Mouse (Mus musculus) gastrocnemius, postnatal 36 days (tissue): ENCODE results near the gene Kcnb1. TPM values are rescaled to one million over a fixed set of nuclear protein-coding genes. Genes with fewer than 3 reads are reported as not detected.

Experiments
- DNase-seq, 2 experiments: peaks; one replicate each; pipeline ENCODE4 v3.0.0; 2022
- intact Hi-C: fragments of 180-260 bp; cut with DNase I; formaldehyde crosslinking; loops from one replicate; pipeline ENCODE4 v1.15.1; 2025
- total RNA-seq, 2 experiments: library from RNA; stranded (reverse); gene quantifications; 2 replicates each; pipeline ENCODE4 v1.2.3; 2021

Gene Kcnb1
- total RNA-seq, 2 experiments from 2014 or later, result 23.3 to 28.2 TPM

DNA sequence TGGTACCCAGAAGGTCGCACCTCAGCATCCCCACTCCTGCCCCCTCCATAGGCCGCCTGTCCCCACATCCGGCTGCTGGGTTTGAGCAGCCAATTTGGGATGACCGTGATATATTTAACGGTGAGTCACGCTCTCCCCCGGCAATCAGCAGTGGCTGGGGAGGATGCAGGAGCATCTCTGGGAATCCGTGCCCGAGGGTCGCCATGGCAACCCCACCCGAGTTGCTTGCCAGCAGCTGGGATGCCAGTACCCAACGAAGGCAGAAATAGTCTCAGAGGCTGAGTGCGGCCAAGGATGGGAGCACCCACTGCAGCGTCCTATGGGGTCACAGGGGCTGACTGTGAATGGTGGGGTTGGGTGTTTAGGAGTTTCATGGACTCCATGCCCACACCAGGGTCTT lies 53.0 kb downstream of the Kcnb1 start:
- no peak for DNase-seq
- intact Hi-C loops, result no loop called here

DNA sequence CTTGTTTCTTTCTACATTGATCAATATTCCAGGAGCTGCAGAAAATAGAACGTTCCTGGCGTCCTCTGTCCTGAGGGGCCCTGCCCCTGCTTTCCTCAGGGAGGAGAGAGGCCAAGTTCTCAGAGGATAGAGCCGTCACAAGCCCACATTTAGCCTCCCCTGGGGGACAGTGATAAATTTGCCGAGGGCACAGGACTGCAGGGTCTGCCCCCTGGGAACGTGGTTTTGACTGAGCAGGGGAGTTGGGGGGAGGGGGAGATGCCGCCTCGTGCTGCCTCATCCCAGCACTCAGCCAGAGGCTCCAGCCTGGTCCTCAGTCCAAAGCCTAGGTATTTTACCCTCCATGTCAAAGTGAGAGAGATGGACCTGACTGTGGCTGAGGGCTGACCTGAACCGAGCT lies 57.9 kb downstream of the Kcnb1 start:
- intact Hi-C loops, result no loop called here
- DNase-seq, result no peak

DNA sequence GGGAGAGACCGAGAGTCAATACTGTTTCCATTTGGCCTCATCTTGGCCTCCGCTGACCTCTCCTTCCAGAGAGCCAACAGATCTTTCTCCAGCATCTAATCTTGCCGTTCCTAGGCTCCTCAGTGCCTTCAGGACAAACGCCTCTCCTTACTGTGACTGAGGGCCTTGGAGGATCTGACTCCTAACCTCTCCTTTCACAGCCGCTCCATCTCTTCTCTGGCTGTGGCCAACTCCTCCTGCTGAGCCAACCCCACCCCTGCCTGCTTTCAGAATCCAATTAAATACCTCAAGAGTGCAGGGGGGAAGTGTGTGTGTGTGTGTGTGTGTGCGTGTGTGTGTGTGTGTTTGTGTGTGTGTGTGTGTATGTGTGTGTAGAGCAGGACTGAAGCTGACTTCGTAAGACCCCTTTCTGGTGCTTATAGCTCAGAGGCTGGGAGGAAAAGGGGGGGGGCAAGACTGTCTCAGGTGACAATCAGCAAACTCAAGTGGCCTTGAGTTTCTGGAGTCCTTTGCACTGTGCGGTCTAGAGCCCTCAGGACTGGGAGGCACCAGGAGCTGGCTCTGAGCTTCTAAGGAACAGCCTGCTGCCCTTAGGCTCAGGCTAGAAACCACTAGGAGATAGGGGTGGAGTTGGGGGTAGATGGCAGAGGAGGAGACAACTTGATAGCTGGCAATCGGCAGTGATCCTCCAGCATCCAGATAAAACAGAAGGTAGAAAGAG lies 59.7 kb downstream of the Kcnb1 start:
- intact Hi-C loops, result no loop called here
- DNase-seq, result no peak

GRCm38 (mm10) chr2:167129608-167129955 lies 60.4 kb downstream of the Kcnb1 start:
- DNase-seq, result no peak
- intact Hi-C loops, result no loop called here

- intact Hi-C loops, result no loop called here
- no peak for DNase-seq
Measured at GRCm38 (mm10) chr2:167128699-167129607, 61.0 kb downstream of the Kcnb1 start.

DNA sequence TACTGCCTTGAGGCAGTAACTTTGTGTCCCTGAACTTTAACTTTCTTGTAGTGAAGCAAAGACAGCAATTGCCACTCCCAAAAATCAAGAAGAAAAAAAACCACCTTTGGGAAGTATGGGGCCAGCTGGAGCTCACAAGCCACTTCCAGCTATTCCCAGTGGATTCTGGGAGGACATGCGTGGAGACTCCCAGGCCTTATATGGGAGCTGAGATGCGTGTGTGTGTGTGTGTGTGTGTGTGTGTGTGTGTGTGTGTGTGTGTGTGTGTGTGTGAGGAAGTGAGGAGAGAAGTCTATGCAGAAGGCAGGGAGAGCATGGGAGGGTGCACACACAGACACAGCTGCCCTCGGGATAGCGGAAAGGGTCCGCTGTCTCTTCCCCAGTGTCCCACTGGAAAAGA lies 62.6 kb downstream of the Kcnb1 start:
- DNase-seq, result no peak
- intact Hi-C loops, result no loop called here

DNA sequence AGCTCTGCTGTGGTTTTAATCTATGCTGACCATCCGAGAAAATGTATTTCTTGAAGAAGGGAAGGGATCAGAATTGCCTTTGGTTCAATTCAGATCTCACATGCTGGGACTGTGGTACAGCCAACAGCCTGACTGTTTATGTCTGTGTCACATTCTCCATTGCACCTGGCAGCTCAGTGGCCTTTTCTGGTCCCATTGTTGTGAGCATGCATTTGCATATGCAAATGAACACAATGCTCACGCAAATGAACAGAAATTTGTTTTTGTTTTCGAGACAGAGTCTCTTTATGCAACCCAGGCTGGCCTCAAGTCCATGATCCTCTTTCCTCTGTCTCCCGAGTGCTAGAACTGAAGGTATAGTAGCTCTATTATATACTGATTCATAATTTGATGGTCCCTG lies 64.2 kb downstream of the Kcnb1 start:
- no peak for DNase-seq
- intact Hi-C loops, result no loop called here

GRCm38 (mm10) chr2:167123936-167124335 lies 66.0 kb downstream of the Kcnb1 start:
- DNase-seq, result no peak
- intact Hi-C loops, result no loop called here

GRCm38 (mm10) chr2:167122737-167123136 lies 67.2 kb downstream of the Kcnb1 start:
- DNase-seq, result no peak
- intact Hi-C loops, result no loop called here

DNA sequence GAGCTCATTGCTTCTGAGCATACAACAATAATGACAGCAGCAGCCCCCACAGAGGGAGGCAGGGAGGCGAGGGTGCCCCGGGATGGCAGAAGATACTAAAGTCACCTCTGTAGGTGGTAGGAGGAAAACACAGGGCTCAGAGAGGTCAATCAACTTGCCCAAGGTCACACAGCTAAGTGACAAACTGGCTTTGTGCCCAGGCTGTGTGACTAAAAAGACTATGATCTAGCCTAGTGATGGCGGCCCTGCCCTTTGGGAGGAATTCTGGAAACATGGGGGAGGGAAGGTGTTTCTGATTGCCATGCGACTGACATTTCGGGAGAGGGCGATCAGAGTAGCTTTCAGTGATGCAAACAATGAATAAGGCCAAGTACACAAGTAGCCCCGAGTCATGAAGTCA lies 68.0 kb downstream of the Kcnb1 start:
- intact Hi-C loops, result no loop called here
- no peak for DNase-seq

DNA sequence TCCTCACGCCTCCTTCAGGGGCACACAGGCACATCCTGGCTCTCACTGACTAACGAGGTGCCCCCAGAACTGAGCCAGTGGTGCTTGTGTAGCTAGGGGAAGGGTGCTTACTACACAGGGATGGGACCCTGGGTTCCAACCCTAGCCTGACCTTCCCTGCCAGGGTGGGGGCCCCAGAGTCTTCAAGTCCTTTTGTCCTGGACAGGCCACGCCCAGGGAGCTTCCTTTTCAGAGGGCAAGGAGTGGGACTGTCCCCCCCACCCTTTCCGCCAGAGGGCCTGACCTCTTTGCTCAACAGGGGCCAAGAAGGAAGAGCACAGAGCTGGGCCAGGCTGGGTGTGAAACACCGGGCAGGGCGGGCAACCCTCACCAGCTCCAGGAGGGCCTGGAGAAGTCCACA lies 68.7 kb downstream of the Kcnb1 start:
- peak in 1 of 2 experiments; percentile 42 for DNase-seq
- intact Hi-C loops, result no loop called here

GRCm38 (mm10) chr2:167120186-167120830 lies 69.6 kb downstream of the Kcnb1 start:
- intact Hi-C loops, result no loop called here
- DNase-seq, result no peak

GRCm38 (mm10) chr2:167118046-167118445 lies 71.9 kb downstream of the Kcnb1 start:
- intact Hi-C loops, result no loop called here
- DNase-seq, result no peak

DNA sequence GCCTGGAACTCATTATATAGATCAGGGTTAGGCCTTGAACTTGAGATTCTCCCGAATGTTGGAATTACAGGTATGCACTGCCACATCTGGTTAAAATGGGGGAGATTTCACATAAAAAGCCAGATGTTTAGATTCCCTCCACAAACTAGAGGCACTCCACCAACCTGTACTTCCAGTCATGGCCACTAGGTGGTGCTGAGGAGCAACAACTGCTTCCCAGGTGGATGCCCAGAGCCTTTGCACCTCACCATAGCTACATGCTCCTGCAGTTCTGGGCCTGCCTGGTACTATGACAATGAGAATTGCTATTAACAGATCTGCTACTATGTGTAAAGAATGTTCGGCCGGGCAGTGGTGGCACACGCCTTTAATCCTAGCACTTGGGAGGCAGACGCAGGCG lies 77.2 kb downstream of the Kcnb1 start:
- intact Hi-C loops, result loop anchor here (2.0 kb wide), 1 partner anchor 78 kb away; the partner anchor contains the start of gene Kcnb1
- DNase-seq, result peak; percentile 75 to 81

GRCm38 (mm10) chr2:167112259-167112658 lies 77.7 kb downstream of the Kcnb1 start:
- no peak for DNase-seq
- intact Hi-C loops, result loop anchor here (2.0 kb wide), 1 partner anchor 79 kb away; the partner anchor contains the start of gene Kcnb1

DNA sequence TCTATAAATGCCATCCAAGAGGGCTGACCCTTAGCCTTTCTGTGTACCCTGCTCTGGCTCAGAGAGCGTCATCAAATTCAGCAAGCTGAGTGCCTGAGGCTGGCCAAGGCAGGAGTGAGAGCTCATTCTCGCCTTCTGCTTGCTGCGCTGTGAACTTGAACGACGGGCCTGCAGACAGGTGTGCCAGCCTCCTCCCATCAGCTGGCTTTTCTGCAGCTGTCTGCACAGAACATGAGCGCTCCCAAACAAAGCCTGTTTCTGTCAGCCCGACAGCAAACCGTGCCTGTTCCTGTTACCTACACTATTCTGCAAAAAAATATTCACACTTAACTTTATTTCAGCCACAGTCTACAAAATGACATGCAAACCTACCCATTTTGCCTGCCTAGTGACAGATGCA lies 80.4 kb downstream of the Kcnb1 start:
- intact Hi-C loops, result loop anchor here (10.0 kb wide), 1 partner anchor 275 kb away; no protein-coding TSS in a partner anchor
- DNase-seq, result no peak

- DNase-seq, result no peak
Measured at GRCm38 (mm10) chr2:167103546-167103945, 86.4 kb downstream of the Kcnb1 start.

GRCm38 (mm10) chr2:167101743-167102441 lies 88.1 kb downstream of the Kcnb1 start:
- intact Hi-C loops, result loop anchor here (10.0 kb wide), 1 partner anchor 283 kb away; no protein-coding TSS in a partner anchor

More at GRCm38 (mm10) chr2:167103546-167103945, 86.4 kb downstream of the Kcnb1 start:
- intact Hi-C loops, result loop anchor here (10.0 kb wide), 1 partner anchor 281 kb away; no protein-coding TSS in a partner anchor

DNA sequence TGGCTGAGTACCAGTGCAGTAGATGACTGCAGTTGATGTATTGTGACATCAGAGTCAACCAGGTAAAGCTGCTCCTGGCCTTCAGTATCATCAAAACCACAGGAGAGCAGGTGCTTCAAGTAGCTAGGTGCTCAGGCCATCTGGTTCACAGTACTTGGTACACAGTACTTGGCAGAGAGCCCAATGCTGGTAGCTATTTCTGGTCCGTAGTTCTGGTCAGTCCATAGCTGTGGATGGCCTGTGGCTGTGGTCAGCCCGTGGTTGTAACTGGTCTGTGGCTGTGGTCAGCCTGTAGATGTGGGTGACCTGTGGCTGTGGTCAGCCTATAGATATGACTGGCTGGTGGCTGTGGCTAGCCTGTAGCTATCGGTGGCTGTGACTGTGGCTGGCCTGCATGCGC lies 95.3 kb downstream of the Kcnb1 start:
- no peak for DNase-seq
- intact Hi-C loops, result no loop called here

More at GRCm38 (mm10) chr2:167101743-167102441, 88.1 kb downstream of the Kcnb1 start:
- no peak for DNase-seq

DNA sequence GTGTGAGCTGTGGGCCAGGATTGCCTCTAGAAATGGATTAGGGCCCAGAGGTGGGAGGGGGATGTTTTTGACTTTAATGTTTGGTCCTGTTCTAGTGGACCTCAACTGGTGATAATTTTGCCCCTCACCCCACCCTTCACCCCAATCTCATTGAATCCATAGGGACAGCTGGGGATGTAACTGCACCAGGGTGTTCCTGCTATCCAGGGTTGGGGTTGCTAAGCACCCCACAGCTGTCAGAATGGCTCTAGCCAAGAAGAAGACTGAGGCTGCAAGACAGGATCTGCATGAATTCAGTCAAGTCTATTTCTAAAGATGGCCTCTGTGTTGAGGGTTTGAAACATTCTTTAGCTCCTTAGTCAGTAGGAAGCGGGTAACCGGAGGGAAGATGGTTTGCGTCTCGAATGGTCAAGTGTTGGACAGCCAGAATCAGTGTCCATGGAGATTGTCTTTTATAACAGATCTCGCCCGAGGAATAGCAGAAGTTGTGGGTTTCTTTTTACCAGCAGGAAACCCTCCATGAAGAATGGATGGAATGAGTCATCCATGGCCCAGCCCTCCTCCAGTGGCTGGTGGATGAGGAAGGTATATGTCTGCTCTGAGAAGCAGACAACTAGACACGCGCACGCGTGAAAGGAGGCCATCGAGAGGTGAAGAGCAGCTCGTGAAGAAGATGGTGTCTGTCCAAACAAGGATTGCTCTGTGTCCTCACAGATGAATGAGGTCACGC lies 96.6 kb downstream of the Kcnb1 start:
- intact Hi-C loops, result no loop called here
- DNase-seq, result no peak
